Mouse (Mus musculus): ENCODE results near the gene Usp5. TPM values are rescaled to one million over a fixed set of nuclear protein-coding genes. Genes with fewer than 3 reads are reported as not detected.
"Not testable (repeated sequence)": the region's sequence is repeated elsewhere in the genome, so short reads cannot be mapped to it uniquely, and the experiment has no call there.

Usp5 gene
- polyA plus RNA-seq, 1 experiment from 2014 or later = 214 TPM

GRCm38 (mm10) chr6:124836411-124836810 is 7.1 kb upstream of the Usp5 start:
- no peak for ATAC-seq (ENCODE audit: low FRiP score, low read depth)
- WGBS = 83% methylated on average over 7 of the region's 7 CpGs
- no peak overlapping the region for H3K4me2 ChIP-seq (replicated peaks)
- peaks cover 12% of the 10 kb centered on the region for H3K27me3 ChIP-seq
- H3K36me3 ChIP-seq = peaks cover 35% of the 10 kb centered on the region
- H3K9me3 ChIP-seq = no peaks in the 10 kb centered on the region
- H3K4me3 ChIP-seq = no peak overlapping the region
- no peak overlapping the region for H3K9ac ChIP-seq (replicated peaks)
- H3K27ac ChIP-seq (replicated peaks) = no peak overlapping the region
- peaks cover 32% of the 10 kb centered on the region for H3K4me1 ChIP-seq

DNA sequence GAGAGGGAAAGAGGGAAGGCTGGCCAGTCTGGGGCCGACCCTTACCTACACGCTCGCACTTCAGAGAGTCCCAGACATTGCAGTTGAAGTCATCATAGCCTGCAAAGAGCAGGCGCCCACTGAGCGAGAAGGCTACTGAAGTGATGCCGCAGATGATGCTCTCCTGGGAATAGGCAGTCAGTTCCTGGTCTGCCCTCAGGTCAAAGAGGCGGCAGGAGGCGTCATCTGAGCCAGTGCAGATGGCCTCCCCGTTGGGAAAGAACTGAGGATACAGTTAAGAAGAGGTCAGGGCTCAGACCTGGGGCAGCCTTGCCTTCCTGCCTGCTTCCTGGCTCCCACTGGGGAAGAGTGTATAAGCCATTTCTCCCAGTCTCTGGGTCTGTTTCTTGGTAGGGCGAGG is 6.2 kb upstream of the Usp5 start:
- 72% methylated on average over 10 of the region's 10 CpGs for WGBS
- Histone ChIP-seq H3K9me3 (no peaks in the 10 kb centered on the region), H3K27ac (replicated peaks) (0 out of 2 replicates have a peak overlapping the region, but pooled peaks have one; percentile 39), H3K36me3 (peaks cover 32% of the 10 kb centered on the region), H3K27me3 (peaks cover 12% of the 10 kb centered on the region), H3K4me3 (no peak overlapping the region), H3K4me1 (peaks cover 35% of the 10 kb centered on the region), H3K9ac (replicated peaks) (no peak overlapping the region), H3K4me2 (replicated peaks) (no peak overlapping the region)
- ATAC-seq (ENCODE audit: low FRiP score, low read depth) = no peak

DNA sequence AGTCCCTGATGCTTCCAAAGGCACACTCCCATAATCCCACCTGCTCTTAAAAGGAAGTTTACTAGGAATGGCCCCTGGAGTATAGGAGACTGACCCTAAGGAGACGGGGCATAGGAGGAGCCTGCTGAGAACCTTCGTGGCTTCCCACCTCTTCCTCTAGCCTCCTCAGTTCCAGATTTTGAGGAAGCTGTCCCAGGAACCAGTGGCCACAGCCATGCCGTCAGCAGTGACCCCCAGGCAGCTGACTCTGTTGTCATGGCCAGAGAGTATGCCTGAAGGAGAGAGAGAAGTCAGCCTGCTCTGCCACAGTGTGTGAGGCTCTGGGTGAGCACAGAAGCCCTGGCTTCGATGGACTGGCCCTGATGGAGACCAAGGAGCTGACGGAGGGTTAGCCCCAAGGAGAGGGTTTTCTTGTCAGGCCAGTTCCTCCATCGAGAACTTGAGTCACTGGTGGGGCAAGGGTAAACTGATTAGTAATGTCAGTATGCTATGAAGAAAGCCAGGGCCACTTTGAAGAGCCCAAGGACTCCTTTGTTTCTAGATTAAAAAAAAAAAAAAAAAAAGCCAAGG is 5.3 kb upstream of the Usp5 start:
- peaks cover 32% of the 10 kb centered on the region for H3K36me3 ChIP-seq
- ATAC-seq (ENCODE audit: low FRiP score, low read depth) = no peak
- 87% methylated on average over 6 of the region's 6 CpGs for WGBS
- no peak overlapping the region for H3K4me2 ChIP-seq (replicated peaks)
- peaks cover 10% of the 10 kb centered on the region for H3K27me3 ChIP-seq
- H3K9me3 ChIP-seq = no peaks in the 10 kb centered on the region
- H3K4me1 ChIP-seq = peaks cover 30% of the 10 kb centered on the region
- H3K9ac ChIP-seq (replicated peaks) = no peak overlapping the region
- no peak overlapping the region for H3K4me3 ChIP-seq
- H3K27ac ChIP-seq (replicated peaks) = 0 out of 2 replicates have a peak overlapping the region, but pooled peaks have one; percentile 5

GRCm38 (mm10) chr6:124831649-124832048 is 2.4 kb upstream of the Usp5 start:
- Histone ChIP-seq H3K4me1 (peaks cover 35% of the 10 kb centered on the region), H3K4me2 (replicated peaks) (peak overlapping the region; percentile 80), H3K36me3 (peaks cover 38% of the 10 kb centered on the region), H3K9me3 (no peaks in the 10 kb centered on the region), H3K4me3 (peak overlapping the region; percentile 66; the same call in 1 of the 2 replicates), H3K9ac (replicated peaks) (0 out of 2 replicates have a peak overlapping the region, but pooled peaks have one; percentile 28), H3K27me3 (no peaks in the 10 kb centered on the region), H3K27ac (replicated peaks) (no peak overlapping the region)
- no peak for ATAC-seq (ENCODE audit: low FRiP score, low read depth)
- 96% methylated on average over 8 of the region's 8 CpGs for whole genome bisulfite sequencing

DNA sequence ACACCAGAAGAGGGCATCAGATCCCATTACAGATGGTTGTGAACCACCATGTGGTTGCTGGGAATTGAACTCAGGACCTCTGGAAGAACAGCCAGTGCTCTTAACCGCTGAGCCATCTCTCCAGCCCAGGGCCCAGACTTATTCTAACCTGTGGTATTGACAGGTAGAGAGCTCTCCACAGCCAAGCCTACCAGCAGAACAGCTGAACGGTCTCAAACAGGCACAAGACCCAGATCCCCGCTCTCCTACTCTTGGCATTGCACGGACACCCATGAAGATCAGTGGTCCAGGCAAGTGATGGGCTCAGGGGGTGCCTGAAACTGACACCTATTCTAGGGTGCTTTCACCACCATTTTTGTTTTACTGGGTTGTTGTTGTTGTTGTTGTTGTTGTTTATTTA is 1.9 kb upstream of the Usp5 start:
- WGBS = 94% methylated on average over 4 of the region's 4 CpGs
- not testable (repeated sequence) for H3K9me3 ChIP-seq; H3K27me3 ChIP-seq; ATAC-seq (ENCODE audit: low FRiP score, low read depth); H3K27ac ChIP-seq (replicated peaks)
- peaks cover 39% of the 10 kb centered on the region for H3K36me3 ChIP-seq
- H3K4me2 ChIP-seq (replicated peaks) = peak overlapping the region; percentile 80
- peak overlapping the region; percentile 28; the same call in 1 of the 2 replicates for H3K9ac ChIP-seq (replicated peaks)
- H3K4me3 ChIP-seq = peak overlapping the region; percentile 66
- peaks cover 35% of the 10 kb centered on the region for H3K4me1 ChIP-seq

- Histone ChIP-seq H3K27ac (replicated peaks) (peak overlapping the region; percentile 89), H3K4me3 (peak overlapping the region; percentile 66), H3K9me3 (no peaks in the 10 kb centered on the region), H3K27me3 (no peaks in the 10 kb centered on the region), H3K36me3 (peaks cover 50% of the 10 kb centered on the region), H3K9ac (replicated peaks) (peak overlapping the region; percentile 70), H3K4me2 (replicated peaks) (peak overlapping the region; percentile 80), H3K4me1 (peaks cover 35% of the 10 kb centered on the region)
- peak; percentile 86 for ATAC-seq (ENCODE audit: low FRiP score, low read depth)
- under 1% methylated on average over 38 of the region's 38 CpGs for WGBS
Observed at GRCm38 (mm10) chr6:124829799-124830700, 766 bp upstream of the Usp5 start.

DNA sequence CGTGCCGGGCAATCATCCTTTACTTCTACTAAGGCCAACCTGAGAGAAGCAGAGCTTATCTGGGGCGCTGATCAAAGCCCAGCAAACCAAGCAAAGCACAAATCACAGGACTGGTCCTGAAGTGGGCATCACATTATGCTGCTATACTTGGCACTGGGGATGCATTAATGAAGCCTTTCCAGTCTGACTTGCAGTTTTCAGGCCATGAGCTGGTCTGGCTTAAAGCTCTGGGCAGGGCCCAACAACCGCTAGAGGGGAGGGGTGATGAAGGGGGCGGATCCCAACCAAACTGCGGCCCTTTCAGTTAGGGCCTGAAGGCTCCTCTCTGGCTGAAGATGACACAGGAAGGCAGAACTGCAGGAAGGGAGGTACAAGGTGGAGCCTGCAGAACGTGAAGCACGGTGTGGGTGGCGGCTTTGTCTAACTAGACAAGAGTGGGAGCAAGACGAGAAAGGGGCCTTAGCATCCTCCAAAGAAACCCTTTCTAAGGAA is 1.1 kb downstream of the Usp5 start:
- Histone ChIP-seq H3K4me1 (peaks cover 28% of the 10 kb centered on the region), H3K4me2 (replicated peaks) (peak overlapping the region; percentile 92), H3K9ac (replicated peaks) (peak overlapping the region; percentile 74), H3K27me3 (no peaks in the 10 kb centered on the region), H3K9me3 (no peaks in the 10 kb centered on the region), H3K27ac (replicated peaks) (peak overlapping the region; percentile 60), H3K4me3 (peak overlapping the region; percentile 66), H3K36me3 (peaks cover 54% of the 10 kb centered on the region)
- 24% methylated on average over 10 of the region's 10 CpGs for WGBS
- ATAC-seq (ENCODE audit: low FRiP score, low read depth) = no peak

GRCm38 (mm10) chr6:124822049-124822448 is 7.2 kb downstream of the Usp5 start:
- 97% methylated on average over 4 of the region's 4 CpGs for WGBS
- no peak for ATAC-seq (ENCODE audit: low FRiP score, low read depth)
- no peak overlapping the region for H3K27ac ChIP-seq (replicated peaks)
- H3K4me2 ChIP-seq (replicated peaks) = no peak overlapping the region
- H3K27me3 ChIP-seq = no peaks in the 10 kb centered on the region
- H3K4me1 ChIP-seq = no peaks in the 10 kb centered on the region
- H3K9ac ChIP-seq (replicated peaks) = no peak overlapping the region
- H3K36me3 ChIP-seq = peaks cover 95% of the 10 kb centered on the region
- H3K4me3 ChIP-seq = no peak overlapping the region
- no peaks in the 10 kb centered on the region for H3K9me3 ChIP-seq

GRCm38 (mm10) chr6:124820891-124821290 is 8.4 kb downstream of the Usp5 start:
- no peak for ATAC-seq (ENCODE audit: low FRiP score, low read depth)

GRCm38 (mm10) chr6:124817971-124818370 is 11.3 kb downstream of the Usp5 start:
- no peak overlapping the region for H3K4me3 ChIP-seq
- no peaks in the 10 kb centered on the region for H3K27me3 ChIP-seq
- H3K27ac ChIP-seq (replicated peaks) = no peak overlapping the region
- H3K4me2 ChIP-seq (replicated peaks) = no peak overlapping the region
- no peaks in the 10 kb centered on the region for H3K9me3 ChIP-seq
- no peak for ATAC-seq (ENCODE audit: low FRiP score, low read depth)
- 0 out of 2 replicates have a peak overlapping the region, but pooled peaks have one; percentile 1 for H3K9ac ChIP-seq (replicated peaks)
- peaks cover 19% of the 10 kb centered on the region for H3K4me1 ChIP-seq
- H3K36me3 ChIP-seq = peaks cover 71% of the 10 kb centered on the region
- WGBS = 97% methylated on average over 8 of the region's 8 CpGs

More at GRCm38 (mm10) chr6:124820891-124821290, 8.4 kb downstream of the Usp5 start:
- Histone ChIP-seq H3K4me1 (no peaks in the 10 kb centered on the region), H3K4me2 (replicated peaks) (no peak overlapping the region), H3K36me3 (peaks cover 100% of the 10 kb centered on the region), H3K9ac (replicated peaks) (no peak overlapping the region), H3K27me3 (no peaks in the 10 kb centered on the region), H3K4me3 (no peak overlapping the region), H3K27ac (replicated peaks) (no peak overlapping the region), H3K9me3 (no peaks in the 10 kb centered on the region)
- WGBS = 94% methylated on average over 5 of the region's 5 CpGs

DNA sequence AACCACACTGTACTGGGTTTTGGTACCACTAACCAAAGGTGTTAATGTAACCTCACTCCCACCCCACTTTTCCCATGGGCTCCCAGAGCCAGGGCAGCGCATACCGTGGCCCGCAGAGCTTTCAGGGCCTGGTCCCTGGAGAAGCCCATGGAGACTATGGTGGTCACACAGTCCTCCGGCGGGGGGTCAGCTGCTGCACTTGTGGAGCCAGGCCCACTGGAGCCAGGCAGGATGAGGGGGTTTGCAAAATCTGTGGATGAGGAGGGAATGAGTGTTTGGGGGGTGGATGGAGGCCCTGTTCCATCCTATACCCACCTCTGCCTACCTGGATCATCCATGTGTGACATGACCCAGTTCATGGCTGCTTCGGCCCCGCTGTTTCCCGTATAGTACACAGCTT is 11.7 kb downstream of the Usp5 start:
- whole genome bisulfite sequencing = 93% methylated on average over 8 of the region's 8 CpGs
- Histone ChIP-seq H3K9ac (replicated peaks) (no peak overlapping the region), H3K9me3 (no peaks in the 10 kb centered on the region), H3K4me1 (peaks cover 23% of the 10 kb centered on the region), H3K4me3 (no peak overlapping the region), H3K4me2 (replicated peaks) (no peak overlapping the region), H3K27ac (replicated peaks) (no peak overlapping the region), H3K36me3 (peaks cover 67% of the 10 kb centered on the region), H3K27me3 (no peaks in the 10 kb centered on the region)
- ATAC-seq (ENCODE audit: low FRiP score, low read depth) = no peak

DNA sequence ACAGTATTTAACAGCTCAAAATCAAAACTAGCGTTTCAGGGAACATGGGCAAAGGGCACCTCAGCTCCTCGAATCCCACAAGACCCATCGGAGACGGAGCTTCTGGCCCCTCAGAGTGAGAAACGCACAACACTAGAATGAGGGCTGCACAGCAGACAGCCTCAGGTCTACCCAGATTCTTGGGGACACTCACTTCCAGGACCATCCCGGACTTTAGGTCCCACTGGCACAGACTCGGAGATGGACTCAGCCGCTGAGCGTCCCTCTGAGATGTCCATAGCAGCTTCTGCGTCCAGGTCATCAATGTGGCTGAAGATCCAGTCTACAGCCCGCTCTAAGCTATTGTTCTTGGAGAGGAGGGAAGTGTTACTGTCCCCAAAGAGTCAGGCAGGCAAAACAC is 12.2 kb downstream of the Usp5 start:
- H3K9ac ChIP-seq (replicated peaks) = no peak overlapping the region
- WGBS = 96% methylated on average over 11 of the region's 11 CpGs

More for the DNA sequence above, 12.2 kb downstream of the Usp5 start:
- Histone ChIP-seq H3K36me3 (peaks cover 66% of the 10 kb centered on the region), H3K4me2 (replicated peaks) (no peak overlapping the region), H3K4me1 (peaks cover 28% of the 10 kb centered on the region), H3K27ac (replicated peaks) (no peak overlapping the region), H3K4me3 (no peak overlapping the region), H3K9me3 (no peaks in the 10 kb centered on the region), H3K27me3 (no peaks in the 10 kb centered on the region)
- no peak for ATAC-seq (ENCODE audit: low FRiP score, low read depth)

All from midbrain, embryonic 12.5 days (tissue).